Mouse (Mus musculus) lung, adult 2 months (tissue): ENCODE data around the gene Cpne4.

ENCODE experiments used
- CTCF ChIP-seq: fragments of 200-500 bp; IDR thresholded peaks from 2 replicates; pipeline ENCODE4 v1.5.1; 2011; ENCODE audit warnings: mild to moderate bottlenecking, low read length, control low read depth; ENCODE audit not compliant: insufficient read depth
- POLR2A ChIP-seq: fragments of 200-500 bp; IDR thresholded peaks from 2 replicates; pipeline ENCODE4 v1.6.1; 2011; ENCODE audit warnings: low read depth, mild to moderate bottlenecking, control low read depth, low read length, borderline replicate concordance; ENCODE audit errors: extremely low read depth

DNA sequence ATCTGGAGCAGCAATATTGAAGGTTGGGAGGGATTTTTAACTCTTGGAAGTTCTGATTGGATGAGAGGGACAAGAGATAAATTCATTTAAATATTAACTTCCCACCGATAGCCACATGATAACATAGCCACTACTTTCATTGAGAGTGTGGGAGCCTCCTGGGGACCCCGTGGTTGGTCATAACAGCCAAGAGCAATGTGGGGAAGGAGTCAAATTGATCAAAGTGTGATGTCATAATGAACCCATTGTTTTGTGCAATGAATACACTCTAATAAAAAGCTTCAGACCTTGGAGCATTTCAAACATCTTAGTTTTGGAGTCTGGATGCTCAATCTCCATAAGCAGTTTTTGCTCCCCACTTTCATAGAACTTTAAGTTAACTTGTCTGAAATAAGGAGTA lies at the start of gene Cpne4:
- TF ChIP-seq CTCF (no peak), POLR2A (no peak)
